Mouse (Mus musculus) liver, embryonic 14 days (tissue): Measurements from ENCODE around the gene Cpne6. TPM values are rescaled to one million over a fixed set of nuclear protein-coding genes. Genes with fewer than 3 reads are reported as not detected.

Source experiments
- polyA plus RNA-seq: library from polyadenylated mRNA; depleted of rRNA; stranded (reverse); fragments of >200 nt; gene quantifications from 2 replicates; pipeline ENCODE4 v1.2.3, GENCODE M21; 2012; rRNA removed

The Cpne6 gene
- 0.06 and 0.08 TPM in 2 replicates for polyA plus RNA-seq

GRCm38 (mm10) chr14:55510125-55510731 is at the start of gene Cpne6:
Gene Cpne6 (plus strand): TSS chr14:55510445.

GRCm38 (mm10) chr14:55478651-55479599 is 31.3 kb upstream of the Cpne6 start, which contains the start of gene Dhrs4:
Gene Dhrs4 (plus strand): TSS chr14:55478758.

GRCm38 (mm10) chr14:55490361-55491201 is 19.7 kb upstream of the Cpne6 start, which contains the start of gene Carmil3:
Gene Carmil3 (plus strand): TSS chr14:55490651.

GRCm38 (mm10) chr14:55524785-55525184 is 14.5 kb downstream of the Cpne6 start, which contains the start of gene Nrl:
Gene Nrl (minus strand): TSS chr14:55524981.

GRCm38 (mm10) chr14:55540067-55540786 is 30.0 kb downstream of the Cpne6 start, which contains the start of gene Pck2:
Gene Pck2 (plus strand): TSS chr14:55540266.

GRCm38 (mm10) chr14:55559799-55560201 is 49.6 kb downstream of the Cpne6 start, which contains the start of gene Dcaf11:
Gene Dcaf11 (plus strand): TSS chr14:55560006.

GRCm38 (mm10) chr14:55560202-55561073 is 50.2 kb downstream of the Cpne6 start, which contains the start of gene A730061H03Rik:
Gene A730061H03Rik (minus strand): TSS chr14:55560406.

Other genes with a start within 250 kb of the Cpne6 start
- 45.3 and 46.0 TPM in 2 replicates for gene Dhrs4, start 31.7 kb upstream of the Cpne6 start, polyA plus RNA-seq
- gene Carmil3, start 19.8 kb upstream of the Cpne6 start, polyA plus RNA-seq, result 2.0 and 2.3 TPM in 2 replicates
- 0.01 TPM in 1 of 2 replicates, not detected in the other for gene Nrl, start 14.5 kb downstream of the Cpne6 start, polyA plus RNA-seq
- gene Pck2, start 29.8 kb downstream of the Cpne6 start, polyA plus RNA-seq, result 21.6 and 22.1 TPM in 2 replicates
- 29.4 and 35.9 TPM in 2 replicates for gene Dcaf11, start 49.6 kb downstream of the Cpne6 start, polyA plus RNA-seq
- gene A730061H03Rik, start 50.0 kb downstream of the Cpne6 start, polyA plus RNA-seq, result 0.76 and 0.83 TPM in 2 replicates
- gene Fitm1, start 65.2 kb downstream of the Cpne6 start, polyA plus RNA-seq, result 0.20 and 0.69 TPM in 2 replicates
- gene Psme1, start 67.7 kb downstream of the Cpne6 start, polyA plus RNA-seq, result 49.6 and 57.9 TPM in 2 replicates
- gene Emc9, start 74.9 kb downstream of the Cpne6 start, polyA plus RNA-seq, result 17.8 and 19.8 TPM in 2 replicates
- gene Psme2, start 80.7 kb downstream of the Cpne6 start, polyA plus RNA-seq, result 63.6 and 64.0 TPM in 2 replicates
- gene Rnf31, start 81.3 kb downstream of the Cpne6 start, polyA plus RNA-seq, result 5.9 and 7.5 TPM in 2 replicates
- gene Irf9, start 93.1 kb downstream of the Cpne6 start, polyA plus RNA-seq, result 17.6 and 23.7 TPM in 2 replicates
- gene Rec8, start 107.6 kb downstream of the Cpne6 start, polyA plus RNA-seq, result 1.7 and 2.1 TPM in 2 replicates
- 24.1 TPM in 2 replicates for gene Ipo4, start 125.5 kb downstream of the Cpne6 start, polyA plus RNA-seq
- 1.5 and 1.6 TPM in 2 replicates for gene Gm49378, start 127.5 kb downstream of the Cpne6 start, polyA plus RNA-seq
- gene Tm9sf1, start 133.4 kb downstream of the Cpne6 start, polyA plus RNA-seq, result 25.0 and 29.3 TPM in 2 replicates
- gene Tssk4, start 139.7 kb downstream of the Cpne6 start, polyA plus RNA-seq, result 0.35 and 0.44 TPM in 2 replicates
- 14.2 and 15.2 TPM in 2 replicates for gene Mdp1, start 150.1 kb downstream of the Cpne6 start, polyA plus RNA-seq
- 13.3 and 16.5 TPM in 2 replicates for gene Gmpr2, start 161.5 kb downstream of the Cpne6 start, polyA plus RNA-seq
- 177 and 195 TPM in 2 replicates for gene Nedd8, start 161.7 kb downstream of the Cpne6 start, polyA plus RNA-seq
- gene Tinf2, start 171.4 kb downstream of the Cpne6 start, polyA plus RNA-seq, result 15.3 and 17.8 TPM in 2 replicates
- 2.4 and 2.5 TPM in 2 replicates for gene Tgm1, start 203.5 kb downstream of the Cpne6 start, polyA plus RNA-seq
- gene Rabggta, start 211.8 kb downstream of the Cpne6 start, polyA plus RNA-seq, result 10.6 and 12.3 TPM in 2 replicates
- 27.6 and 31.2 TPM in 2 replicates for gene Dhrs1, start 235.2 kb downstream of the Cpne6 start, polyA plus RNA-seq
- gene Nop9, start 235.2 kb downstream of the Cpne6 start, polyA plus RNA-seq, result 12.2 and 15.0 TPM in 2 replicates
- gene Cideb, start 248.0 kb downstream of the Cpne6 start, polyA plus RNA-seq, result 36.1 and 38.6 TPM in 2 replicates